Mouse (Mus musculus) kidney, adult 2 months (tissue): Measurements from ENCODE around the gene Lpp. TPM values are rescaled to one million over a fixed set of nuclear protein-coding genes. Genes with fewer than 3 reads are reported as not detected.

Source experiments
- DNase-seq: peaks from one replicate; pipeline ENCODE4 v3.0.0; 2021
- H3K27ac ChIP-seq: fragments of 200-500 bp; 2 replicates; pipeline ENCODE4 v1.5.1; 2012; ENCODE audit warnings: low read depth, low read length, control low read depth, inconsistent platforms; ENCODE audit not compliant: insufficient read depth
- H3K27me3 ChIP-seq: fragments of 200-500 bp; replicated peaks from 2 replicates; pipeline ENCODE4 v1.6.1; 2012; ENCODE audit warnings: mild to moderate bottlenecking, moderate library complexity, low read length, inconsistent platforms; ENCODE audit not compliant: control insufficient read depth, insufficient read depth
- H3K36me3 ChIP-seq: fragments of 200-500 bp; 2 replicates; pipeline ENCODE4 v1.6.1; 2012; ENCODE audit warnings: mild to moderate bottlenecking, moderate library complexity, low read length, inconsistent platforms; ENCODE audit not compliant: control insufficient read depth, insufficient read depth
- H3K4me1 ChIP-seq: fragments of 200-500 bp; 2 replicates; pipeline ENCODE4 v1.6.1; 2011; ENCODE audit warnings: low read length; ENCODE audit not compliant: control insufficient read depth, insufficient read depth
- H3K4me3 ChIP-seq: fragments of 200-500 bp; 2 replicates; pipeline ENCODE4 v1.5.1; 2011; ENCODE audit warnings: mild to moderate bottlenecking, low read depth, low read length, control low read depth; ENCODE audit not compliant: insufficient read depth
- CTCF ChIP-seq: fragments of 200-500 bp; conservative IDR thresholded peaks from 2 replicates; pipeline ENCODE4 v1.5.1; 2011; ENCODE audit warnings: low read depth, mild to moderate bottlenecking, control low read depth, low read length, moderate library complexity, mixed read lengths; ENCODE audit not compliant: insufficient read depth, insufficient read length
- POLR2A ChIP-seq: fragments of 200-500 bp; IDR thresholded peaks from one replicate; pipeline ENCODE4 v1.6.1; 2011; ENCODE audit warnings: low read depth, low read length, control low read depth
- WGBS: fragments of 180-500 bp; shearing (Covaris S2); methylation state at CpG from one replicate; pipeline ENCODE4 v1.1.7; 2018; 5-methylcytosine and 5-hydroxymethylcytosine counted together
- polyA plus RNA-seq: library from polyadenylated mRNA; depleted of rRNA; stranded (reverse); fragments of >200 nt; gene quantifications from 2 replicates; pipeline ENCODE4 v1.2.3, GENCODE M21; 2012

Gene Lpp
- polyA plus RNA-seq, 1 experiment: 15.9 TPM

DNA sequence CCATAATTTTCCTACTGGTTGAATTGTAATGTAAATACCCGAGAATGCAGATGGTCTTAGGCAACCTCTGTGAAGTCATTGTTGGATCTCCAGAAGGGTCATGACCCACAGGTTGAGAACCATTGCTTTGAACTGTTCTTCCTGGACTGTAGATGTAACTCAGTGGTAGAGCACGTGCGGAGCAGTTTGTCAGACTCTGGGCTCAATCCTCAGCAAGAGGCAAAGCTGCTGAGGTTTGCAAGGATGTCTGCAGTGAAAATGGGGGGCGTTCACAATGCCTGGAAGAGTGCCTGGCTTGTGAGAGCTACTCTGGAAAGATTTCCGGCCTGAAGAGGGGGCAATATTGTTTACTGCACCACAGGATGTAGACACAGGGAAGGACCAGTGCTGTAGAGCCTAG is 6.2 kb downstream of the Lpp start:
- WGBS: 37% methylated on average over 5 of the region's 5 CpGs

GRCm38 (mm10) chr16:24400776-24401175 is 7.5 kb downstream of the Lpp start:
- Histone ChIP-seq H3K27me3 (no peaks in the 10 kb centered on the region), H3K36me3 (no peaks in the 10 kb centered on the region), H3K4me3 (no peak overlapping the region), H3K4me1 (peaks cover 53% of the 10 kb centered on the region), H3K27ac (no peak overlapping the region)
- WGBS: 68% methylated on average over 2 of the region's 2 CpGs
- no peak for DNase-seq
- TF ChIP-seq POLR2A (no peak), CTCF (no peak)

More for the DNA sequence above, 6.2 kb downstream of the Lpp start:
- Histone ChIP-seq H3K27me3 (no peaks in the 10 kb centered on the region), H3K27ac (no peak overlapping the region), H3K36me3 (no peaks in the 10 kb centered on the region), H3K4me1 (peaks cover 62% of the 10 kb centered on the region), H3K4me3 (no peak overlapping the region)
- DNase-seq: peak; percentile 63
- TF ChIP-seq POLR2A: no peak
- no peak for TF ChIP-seq CTCF

- peaks cover 39% of the 10 kb centered on the region for H3K4me1 ChIP-seq
- no peak overlapping the region for H3K27ac ChIP-seq
- peak; percentile 86 for DNase-seq
- H3K36me3 ChIP-seq: no peaks in the 10 kb centered on the region
- no peak for TF ChIP-seq CTCF
- no peak for TF ChIP-seq POLR2A
- H3K4me3 ChIP-seq: no peak overlapping the region
- WGBS: 52% methylated on average over 4 of the region's 4 CpGs
- no peaks in the 10 kb centered on the region for H3K27me3 ChIP-seq
Observed at GRCm38 (mm10) chr16:24402801-24403200, 9.5 kb downstream of the Lpp start.

DNA sequence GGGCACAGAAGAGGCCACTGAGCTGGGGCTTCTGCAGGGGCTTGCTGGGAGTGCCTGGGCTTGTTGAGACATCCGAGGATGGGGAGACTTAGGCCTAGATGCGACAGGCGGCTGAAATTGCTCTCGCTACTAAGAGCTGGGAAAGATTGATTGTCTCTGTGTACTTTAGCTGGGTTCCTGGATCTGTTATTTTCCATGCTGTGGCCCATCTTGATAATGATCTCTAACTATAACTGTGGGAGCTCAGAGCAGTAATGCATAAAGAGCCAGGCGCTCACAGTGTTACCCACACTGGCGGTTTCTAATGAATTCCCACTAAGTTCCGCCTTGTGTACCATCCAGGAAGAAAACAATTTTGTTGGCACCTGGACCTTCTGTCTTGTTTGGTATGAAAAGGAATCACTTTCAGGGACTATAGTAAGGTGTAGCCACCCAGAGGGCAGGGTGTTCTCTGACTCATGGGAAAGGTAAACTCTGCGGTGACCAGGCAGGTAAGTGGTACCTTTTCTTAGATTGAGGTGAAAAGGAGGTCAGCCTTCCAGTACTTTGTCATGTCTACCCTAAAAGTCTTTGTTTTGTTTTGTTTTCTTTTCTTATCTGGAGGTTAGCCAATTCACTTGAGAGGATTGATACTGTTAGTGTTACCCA is 10.6 kb downstream of the Lpp start:
- Histone ChIP-seq H3K4me3 (no peak overlapping the region), H3K4me1 (peaks cover 30% of the 10 kb centered on the region), H3K27me3 (no peaks in the 10 kb centered on the region), H3K36me3 (no peaks in the 10 kb centered on the region), H3K27ac (peak overlapping the region; percentile 57; the same call in 1 of the 2 replicates)
- DNase-seq: peak; percentile 31
- no peak for TF ChIP-seq CTCF
- TF ChIP-seq POLR2A: no peak
- 59% methylated on average over 8 of the region's 8 CpGs for WGBS

DNA sequence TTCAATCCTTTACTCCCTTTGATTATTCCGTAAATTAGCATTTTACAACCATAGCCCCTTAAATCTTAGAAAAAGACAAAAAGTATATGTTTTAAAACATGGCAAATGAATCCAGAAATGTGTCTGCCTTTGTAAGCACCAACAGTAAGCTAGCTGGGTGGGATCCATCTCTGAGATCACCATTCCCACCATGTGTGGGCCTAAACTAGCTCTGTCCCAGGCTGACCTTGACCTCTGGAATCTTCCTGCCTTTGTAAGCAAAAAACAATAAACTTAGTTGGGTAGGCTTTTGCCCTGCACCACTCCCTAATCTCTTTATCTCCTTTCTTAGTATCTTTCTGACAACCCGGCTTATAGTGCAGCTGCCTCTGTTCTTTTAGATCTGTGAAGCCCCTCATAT is 13.2 kb downstream of the Lpp start:
- Histone ChIP-seq H3K27ac (no peak overlapping the region), H3K27me3 (no peaks in the 10 kb centered on the region), H3K36me3 (no peaks in the 10 kb centered on the region), H3K4me1 (peaks cover 12% of the 10 kb centered on the region), H3K4me3 (no peak overlapping the region)
- TF ChIP-seq POLR2A (no peak), CTCF (no peak)
- no peak for DNase-seq
- WGBS: 97% methylated on average over 2 of the region's 2 CpGs

GRCm38 (mm10) chr16:24411281-24411680 is 18.0 kb downstream of the Lpp start:
- no peak overlapping the region for H3K4me3 ChIP-seq
- H3K27me3 ChIP-seq: no peaks in the 10 kb centered on the region
- no peaks in the 10 kb centered on the region for H3K36me3 ChIP-seq
- no peak overlapping the region for H3K27ac ChIP-seq
- 86% methylated on average over 6 of the region's 6 CpGs for WGBS
- DNase-seq: no peak
- TF ChIP-seq POLR2A (no peak), CTCF (no peak)
- H3K4me1 ChIP-seq: no peaks in the 10 kb centered on the region

- 93% methylated on average over 5 of the region's 5 CpGs for WGBS
- H3K36me3 ChIP-seq: no peaks in the 10 kb centered on the region
- TF ChIP-seq CTCF (no peak), POLR2A (no peak)
- no peaks in the 10 kb centered on the region for H3K27me3 ChIP-seq
- no peak overlapping the region for H3K27ac ChIP-seq
- DNase-seq: no peak
- no peaks in the 10 kb centered on the region for H3K4me1 ChIP-seq
- no peak overlapping the region for H3K4me3 ChIP-seq
Observed at GRCm38 (mm10) chr16:24412193-24412592, 18.9 kb downstream of the Lpp start.
